Mouse (Mus musculus): ENCODE data around the gene Lrrc3c.

Gene Lrrc3c

DNA sequence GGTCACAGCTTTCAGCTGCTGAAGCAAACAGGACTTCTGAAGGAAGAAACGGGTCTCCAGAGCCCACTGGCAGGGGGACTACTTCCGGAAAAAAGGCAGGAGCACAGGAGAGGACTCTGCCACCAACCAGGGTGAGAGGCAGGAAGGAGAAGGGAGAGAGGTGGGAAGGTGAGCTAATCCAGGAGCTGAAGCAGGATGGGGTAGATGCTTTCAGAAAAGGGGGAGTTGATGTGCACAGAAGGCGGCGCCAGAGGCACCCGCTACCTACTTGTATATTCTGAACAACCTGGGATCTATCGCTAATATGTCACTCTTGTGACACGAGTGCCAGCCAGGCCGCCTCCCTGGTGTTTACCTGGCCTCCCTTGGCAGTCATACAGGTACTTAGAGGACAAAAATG, at the start of gene Lrrc3c:
Gene Lrrc3c, plus strand, starts transcription at position 301 of the 400 bp plus-strand sequence.
- no peak for DNase-seq (ENCODE audit: low spot score)

DNA sequence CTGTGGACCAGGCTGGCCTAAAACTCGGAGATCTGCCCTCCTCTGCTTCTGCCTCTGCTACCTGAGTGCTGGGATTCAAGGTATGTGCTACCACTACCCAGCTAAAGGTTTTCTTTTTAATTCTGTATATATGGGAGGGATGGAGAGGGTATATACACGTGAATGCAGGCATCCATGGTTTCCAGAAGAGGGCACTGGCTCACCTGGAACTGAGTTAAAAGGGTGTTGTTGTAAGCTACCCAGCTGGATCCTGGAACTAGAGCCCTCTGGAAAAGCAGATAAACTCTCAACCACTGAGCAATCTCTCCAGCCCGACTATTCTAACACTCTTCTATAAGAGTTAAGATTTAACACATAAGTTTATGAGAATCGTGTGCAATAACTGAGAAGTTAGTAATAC, 48.7 kb upstream of the Lrrc3c start:
- no peak for DNase-seq (ENCODE audit: low spot score)

DNA sequence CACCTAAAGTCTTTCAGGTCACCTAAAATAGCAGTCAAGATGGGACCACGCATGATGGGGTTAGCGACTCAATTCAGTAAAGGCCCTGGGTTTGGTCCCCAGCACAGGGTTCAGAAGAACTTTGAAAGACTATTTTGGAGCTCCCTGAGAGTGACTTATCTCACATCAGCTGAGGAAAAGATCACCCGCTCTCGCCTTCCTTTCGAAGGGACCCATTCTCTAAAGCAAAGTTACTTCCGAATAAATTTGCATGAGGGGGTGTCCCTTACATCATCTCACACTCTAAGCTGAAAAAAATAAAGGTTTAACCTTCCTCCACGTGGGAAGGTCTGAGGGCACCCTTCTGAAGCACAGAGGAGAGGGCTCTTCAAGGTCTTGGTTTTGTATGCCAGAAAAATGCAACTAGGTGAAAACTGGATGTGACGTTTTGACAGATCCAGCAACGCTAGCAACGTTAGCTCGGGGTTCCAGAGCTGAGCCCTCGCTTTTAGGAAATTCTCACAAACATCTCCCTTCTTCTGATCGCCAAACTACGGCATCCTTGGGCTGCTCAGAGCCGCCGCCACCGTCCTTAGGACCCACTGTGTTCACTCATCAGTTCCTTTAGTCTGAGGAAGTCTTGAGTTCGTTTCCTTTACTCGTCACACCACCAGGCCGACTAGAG, 47.6 kb upstream of the Lrrc3c start:
- no peak for DNase-seq (ENCODE audit: low spot score)

DNA sequence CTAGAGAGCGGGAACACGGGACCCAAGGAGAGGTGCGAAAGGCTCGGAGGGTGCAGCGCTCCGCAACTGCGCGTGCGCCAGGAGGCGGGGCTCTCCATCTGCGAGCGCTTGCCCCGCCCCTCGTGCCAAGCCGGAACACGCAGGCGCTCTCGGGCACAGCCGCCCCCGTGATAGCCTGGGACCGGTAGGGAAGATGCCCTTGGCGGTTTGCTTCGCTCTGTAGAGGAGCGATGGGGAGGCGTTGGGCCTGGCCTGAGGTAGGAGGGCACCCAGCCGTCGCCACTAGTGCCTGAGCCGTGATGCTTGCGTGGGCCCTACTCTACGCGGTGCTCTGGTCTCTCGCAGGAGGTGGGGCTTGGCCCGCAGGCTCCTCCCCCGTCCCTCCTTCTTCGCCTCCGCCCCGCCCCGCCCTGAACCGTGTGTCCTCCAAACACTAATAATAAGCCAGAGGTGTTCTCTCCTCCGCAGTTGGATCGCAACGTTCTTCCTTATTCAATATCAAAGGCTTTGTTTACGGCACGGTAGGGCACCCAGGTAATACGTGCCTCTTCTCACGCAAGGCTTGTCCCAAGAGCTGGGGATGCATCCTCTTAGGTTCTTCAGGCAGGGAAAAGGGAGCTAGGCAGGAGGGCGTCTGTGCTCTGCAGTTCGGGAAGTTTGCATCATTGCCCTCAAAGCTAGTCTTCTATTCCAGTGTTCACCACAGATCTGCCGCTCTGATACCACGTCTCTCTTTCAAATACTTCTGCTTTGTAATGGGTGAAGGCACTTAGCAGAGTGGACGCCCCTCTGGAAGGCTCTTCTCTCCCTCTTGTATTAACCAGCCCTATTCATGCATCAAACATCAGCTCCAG, 46.9 kb upstream of the Lrrc3c start, which contains the start of gene Zpbp2:
Gene Zpbp2, plus strand, starts transcription at position 123 of the 854 bp plus-strand sequence.
- peak; percentile 91 for DNase-seq (ENCODE audit: low spot score)

- DNase-seq (ENCODE audit: low spot score): no peak
Measured at GRCm38 (mm10) chr11:98553966-98554365, 44.1 kb upstream of the Lrrc3c start.

- DNase-seq (ENCODE audit: low spot score): no peak
Measured at GRCm38 (mm10) chr11:98555124-98555700, 42.9 kb upstream of the Lrrc3c start.

DNA sequence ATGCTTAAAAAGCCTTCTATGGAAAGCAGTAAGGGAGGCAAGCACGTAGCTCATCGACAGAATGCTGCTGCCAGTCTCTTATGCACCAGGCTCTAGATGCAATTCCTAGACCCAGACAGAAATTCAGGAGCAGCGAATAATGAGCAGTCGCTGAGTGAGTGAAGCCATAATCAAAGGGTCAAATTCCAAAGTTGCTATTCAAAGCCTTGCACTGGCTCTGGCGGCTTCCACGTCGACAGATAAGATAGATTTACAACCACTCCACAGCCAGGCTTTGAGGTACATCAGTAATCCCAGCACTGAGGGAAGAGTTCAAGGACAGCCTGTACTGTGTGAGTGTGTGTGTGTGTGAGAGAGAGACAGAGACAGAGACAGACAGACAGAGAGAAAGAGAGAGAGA, 37.1 kb upstream of the Lrrc3c start:
- DNase-seq (ENCODE audit: low spot score): no peak

DNA sequence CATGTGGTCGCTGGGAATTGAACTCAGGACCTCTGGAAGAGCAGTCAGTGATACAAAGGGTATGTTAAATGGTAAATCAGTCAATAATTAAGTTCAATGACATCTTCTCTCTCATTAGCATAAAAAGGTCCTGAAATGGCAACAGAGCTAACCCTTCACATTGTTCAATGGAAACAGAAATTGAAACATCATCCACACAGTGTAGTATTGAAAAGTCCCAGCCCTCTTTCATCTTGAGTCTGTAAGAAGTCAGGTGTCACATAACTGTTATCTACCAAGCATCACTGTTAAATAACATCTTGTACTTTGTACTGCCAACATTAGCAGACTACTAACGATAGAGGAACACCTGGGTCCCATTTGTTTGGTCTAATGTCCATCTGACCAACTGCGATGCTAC, 35.1 kb upstream of the Lrrc3c start:
- DNase-seq (ENCODE audit: low spot score): no peak

GRCm38 (mm10) chr11:98563921-98564414, 34.1 kb upstream of the Lrrc3c start:
- no peak for DNase-seq (ENCODE audit: low spot score)

DNA sequence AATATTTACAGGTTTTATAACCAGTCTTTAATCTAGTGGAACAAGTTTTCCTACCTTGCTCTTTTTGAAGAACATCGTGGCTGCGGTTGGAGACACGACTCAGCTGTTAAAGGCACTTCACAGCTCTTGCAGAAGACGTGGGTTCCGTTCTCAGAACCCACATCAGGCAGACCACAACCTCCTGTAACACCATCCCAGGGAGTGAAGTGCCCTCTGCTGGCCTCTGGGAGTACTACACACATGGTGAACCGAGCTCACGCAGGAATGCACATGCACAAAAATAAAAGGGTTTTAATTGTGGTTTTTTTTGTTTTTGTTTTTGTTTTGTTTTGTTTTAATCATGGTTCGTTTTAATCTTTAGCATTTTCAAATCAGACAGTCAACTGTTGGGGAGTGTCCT, 29.8 kb upstream of the Lrrc3c start:
- DNase-seq (ENCODE audit: low spot score): no peak

DNA sequence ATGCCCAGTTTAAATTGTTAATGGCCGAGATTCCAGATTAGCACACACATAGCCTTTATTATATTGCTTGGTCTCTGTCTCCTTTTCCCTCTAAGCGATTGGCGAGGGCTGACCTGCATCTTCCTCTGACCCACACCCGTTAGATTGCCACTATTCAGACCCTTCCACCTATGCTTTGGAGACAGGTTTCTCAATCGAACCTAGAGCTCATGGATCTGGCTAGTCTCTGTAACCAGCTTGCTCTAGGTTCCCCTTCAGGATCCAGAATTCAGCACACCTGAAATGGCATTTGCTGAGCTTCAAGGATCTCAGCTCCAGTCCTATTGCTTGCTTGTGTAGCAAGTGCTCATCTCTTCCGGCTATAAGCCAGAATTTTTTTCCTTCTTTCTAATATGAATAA, 28.6 kb upstream of the Lrrc3c start:
- no peak for DNase-seq (ENCODE audit: low spot score)

GRCm38 (mm10) chr11:98577776-98578175, 20.3 kb upstream of the Lrrc3c start:
- DNase-seq (ENCODE audit: low spot score): no peak

DNA sequence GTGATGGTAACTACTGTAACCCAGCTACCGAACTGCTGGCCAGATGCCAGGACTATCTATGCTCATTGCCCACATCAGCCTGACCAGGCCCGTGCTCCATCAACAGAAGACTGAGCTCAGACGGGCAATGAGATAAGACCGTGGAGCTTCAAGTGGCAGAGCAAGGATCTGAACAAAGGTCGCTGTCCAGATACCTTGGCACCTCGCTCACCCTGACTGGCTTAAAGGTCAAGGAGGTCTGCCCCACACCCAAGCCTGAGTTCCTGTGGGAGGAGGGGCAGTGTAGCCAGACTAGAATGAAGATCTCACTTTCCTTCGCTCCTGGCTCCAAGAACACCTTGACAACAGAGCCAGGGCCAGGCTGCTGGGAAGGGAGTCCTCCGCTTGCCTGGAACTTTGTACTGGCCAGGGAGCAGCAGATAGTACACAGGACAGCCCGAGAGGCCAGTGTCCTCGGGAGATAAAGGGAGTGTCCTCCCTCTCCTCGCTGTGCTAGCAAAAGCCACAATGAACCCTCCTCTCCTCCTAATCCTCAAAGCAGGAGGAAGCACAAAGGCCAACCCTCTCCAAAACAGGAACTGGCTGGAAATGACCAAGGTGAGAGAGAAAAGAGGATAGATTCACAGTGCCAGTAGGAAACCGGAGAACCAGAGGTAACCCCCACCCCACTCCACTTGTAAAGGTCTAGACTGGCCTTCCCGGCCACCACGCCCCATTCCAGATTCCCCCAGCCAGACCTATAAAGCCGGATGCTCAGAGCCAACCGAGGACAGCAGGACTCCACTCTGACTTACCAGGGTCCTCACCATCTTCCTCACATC, 17.6 kb upstream of the Lrrc3c start:
- DNase-seq (ENCODE audit: low spot score): no peak

DNA sequence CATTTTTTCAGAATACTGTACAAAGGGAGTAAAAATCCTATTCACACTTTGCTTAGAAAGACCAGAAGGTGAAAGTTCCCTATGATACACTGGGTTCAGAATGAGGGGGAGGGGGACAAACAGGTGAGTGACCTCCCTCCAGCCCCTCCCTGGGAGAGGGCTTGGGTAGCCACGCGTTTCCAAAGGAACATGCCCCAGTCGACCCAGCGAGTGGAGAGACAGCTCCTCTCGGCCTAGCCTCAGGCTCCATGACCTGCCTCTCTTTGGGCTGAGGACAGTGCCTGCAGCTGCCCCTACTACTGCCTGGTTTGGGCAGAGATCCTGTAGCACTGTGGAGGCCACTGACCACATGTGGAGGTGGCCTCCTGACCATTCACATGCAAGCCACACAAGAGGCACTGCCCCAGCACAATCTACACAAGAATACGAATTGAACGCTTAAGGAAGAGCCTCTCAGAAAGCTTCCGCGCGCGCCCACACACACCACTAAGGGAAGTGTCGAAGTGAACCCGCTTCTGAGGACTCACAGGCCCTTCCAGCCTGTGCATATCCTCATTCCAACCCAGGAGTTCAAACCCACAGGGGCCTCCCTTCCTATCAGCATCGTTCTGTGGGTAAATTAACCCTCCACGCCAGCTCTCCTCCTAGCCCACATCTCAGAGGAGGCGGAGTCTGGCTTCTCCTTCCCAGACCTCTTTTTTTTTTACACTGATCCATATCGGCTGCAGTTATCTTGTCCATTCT, 16.6 kb upstream of the Lrrc3c start:
- DNase-seq (ENCODE audit: low spot score): no peak

- no peak for DNase-seq (ENCODE audit: low spot score)
Measured at GRCm38 (mm10) chr11:98582030-98582388, 16.1 kb upstream of the Lrrc3c start.

- no peak for DNase-seq (ENCODE audit: low spot score)
Measured at GRCm38 (mm10) chr11:98582551-98583264, 15.4 kb upstream of the Lrrc3c start.

DNA sequence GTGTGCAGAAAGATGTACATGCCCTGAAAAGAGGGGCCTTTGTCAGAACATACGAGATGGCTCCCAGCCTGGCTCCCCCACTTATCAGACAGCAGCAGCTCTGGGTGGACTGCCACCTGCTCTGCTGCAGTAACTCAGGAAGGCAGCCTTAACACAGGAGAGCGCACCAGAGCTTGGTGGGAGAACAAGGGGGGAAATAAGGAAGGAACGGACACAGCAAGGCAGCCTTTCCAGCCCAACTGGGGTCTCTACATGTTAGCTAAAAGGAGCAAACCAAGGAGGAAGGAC, 14.9 kb upstream of the Lrrc3c start:
- DNase-seq (ENCODE audit: low spot score): no peak

DNA sequence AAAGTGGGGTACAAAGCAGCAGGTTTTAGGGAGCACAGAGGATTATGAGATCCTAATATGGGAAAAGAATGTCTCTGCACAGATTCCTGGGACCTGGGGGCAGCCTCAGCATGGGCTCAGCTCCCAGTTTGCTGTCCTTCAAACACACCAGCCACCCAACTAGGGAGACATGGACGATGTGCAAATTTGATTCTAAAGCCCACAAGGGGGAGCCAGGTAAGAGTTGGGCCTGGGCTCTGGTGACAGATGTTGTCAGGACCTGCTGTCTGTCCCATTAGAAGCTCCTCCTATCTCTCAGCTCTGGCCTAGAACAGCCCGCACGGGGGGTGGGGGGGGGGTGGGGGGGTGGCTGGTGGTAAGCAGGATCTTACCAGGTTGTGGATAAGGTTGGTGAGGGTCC, 14.5 kb upstream of the Lrrc3c start:
- no peak for DNase-seq (ENCODE audit: low spot score)

DNA sequence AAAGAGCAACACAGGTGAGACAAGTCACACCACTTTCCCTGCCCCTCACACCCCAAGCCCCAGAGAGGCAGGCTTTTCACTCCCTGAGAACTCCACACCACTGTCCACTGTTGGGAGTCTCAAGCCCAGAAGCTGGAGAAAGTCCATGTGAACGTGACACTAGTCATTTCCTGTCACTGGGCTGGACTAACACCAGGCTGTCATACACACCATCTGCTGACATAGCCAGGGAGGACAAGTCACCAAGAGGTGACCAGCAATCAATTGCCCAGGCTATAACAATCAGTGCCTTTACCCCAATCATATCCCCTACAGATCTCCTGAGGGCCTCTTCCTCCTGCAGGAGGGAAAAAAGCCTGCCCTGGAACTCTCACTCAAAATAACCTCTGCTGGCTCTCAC, 13.9 kb upstream of the Lrrc3c start:
- no peak for DNase-seq (ENCODE audit: low spot score)

GRCm38 (mm10) chr11:98584629-98585177, 13.4 kb upstream of the Lrrc3c start:
- no peak for DNase-seq (ENCODE audit: low spot score)
